Mouse (Mus musculus) testis, adult 2 months (tissue): Measurements from ENCODE around the gene Phb.

Experiments used
- CTCF ChIP-seq: fragments of 200-500 bp; IDR thresholded peaks from 2 replicates; pipeline ENCODE4 v1.5.1; 2012; ENCODE audit warnings: low read depth, mild to moderate bottlenecking, inconsistent platforms, low read length, moderate library complexity; ENCODE audit not compliant: control insufficient read depth, insufficient read depth, insufficient replicate concordance
- POLR2A ChIP-seq: fragments of 200-500 bp; IDR thresholded peaks from 2 replicates; pipeline ENCODE4 v1.6.1; 2012; ENCODE audit warnings: low read depth, mild to moderate bottlenecking, inconsistent platforms, low read length, moderate library complexity; ENCODE audit not compliant: control insufficient read depth

DNA sequence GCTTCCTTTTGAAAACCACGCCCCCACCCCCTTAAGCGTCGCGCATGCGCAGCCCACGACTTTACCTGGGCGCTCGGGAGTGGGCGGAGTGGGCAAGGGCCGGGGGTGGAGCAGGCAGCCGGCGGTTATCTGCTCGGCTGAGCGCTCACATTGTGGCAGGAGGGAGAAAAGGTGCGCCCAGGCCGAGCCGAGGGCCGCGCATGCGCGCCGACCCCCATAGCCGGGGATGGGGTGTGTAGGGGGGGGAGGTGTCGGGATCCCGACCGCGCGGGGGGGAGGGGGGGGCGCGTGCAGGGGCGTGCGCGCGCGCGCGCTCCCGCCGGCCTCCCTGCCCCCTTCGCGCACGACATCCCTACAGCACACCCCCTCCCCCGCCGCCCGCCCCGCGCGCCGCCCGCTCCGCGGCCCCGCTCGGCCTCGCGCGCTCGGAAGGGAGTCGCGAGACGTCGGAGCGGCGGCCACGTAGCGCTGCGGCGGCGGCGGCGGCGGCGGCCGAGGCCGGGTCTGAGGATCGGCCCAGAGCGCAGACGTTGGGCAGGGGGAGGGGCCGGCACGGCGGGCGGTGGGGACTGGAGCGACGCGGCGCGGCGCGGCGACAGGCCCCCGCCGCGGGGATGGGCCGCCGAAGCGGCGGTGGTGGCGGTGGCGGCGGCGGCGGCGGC is 45.9 kb downstream of the Phb start, which contains the start of gene Zfp652:
- TF ChIP-seq POLR2A (no peak), CTCF (no peak)
